Mouse (Mus musculus): ENCODE measurements at regions not wholly inside any gene's neighbourhood (a gene's known extent, or its start where the extent isn't known, plus 50 kb on each side); places are given as distances from the start of the nearest gene placed in this dataset.
"Not testable (repeated sequence)": the region's sequence is repeated elsewhere in the genome, so short reads cannot be mapped to it uniquely, and the experiment has no call there.

DNA sequence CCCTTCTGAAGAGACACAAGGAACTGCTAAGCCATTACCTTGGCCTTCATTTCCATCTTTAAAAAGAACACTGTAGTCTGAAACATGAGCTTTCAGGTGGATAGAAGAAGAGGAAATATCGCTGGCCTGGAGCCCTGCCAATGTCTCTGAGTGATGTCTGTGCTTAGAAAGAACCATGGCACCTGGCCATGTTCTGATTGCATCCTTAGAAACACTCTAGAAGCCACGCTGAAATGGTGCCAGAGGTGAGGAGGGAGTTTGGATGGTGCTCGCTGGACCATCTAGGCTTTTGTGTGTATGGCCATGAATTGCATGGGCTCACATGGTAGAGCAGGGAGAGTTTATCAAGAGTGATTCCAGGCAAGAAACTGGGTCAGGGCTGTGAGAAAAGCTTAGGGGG is 207.4 kb downstream of the Diras2 start:
- Histone ChIP-seq H3K27ac (ENCODE audit: low read length) (no peak overlapping the region), H3K4me3 (ENCODE audit: low read depth, low read length) (no peak overlapping the region), H3K9me3 (replicated peaks; ENCODE audit: control insufficient read depth, low read length) (no peaks in the 10 kb centered on the region), H3K4me2 (ENCODE audit: low read depth, low read length) (no peak overlapping the region), H3K4me1 (ENCODE audit: control insufficient read depth, low read depth, low read length) (no peaks in the 10 kb centered on the region), H3K27me3 (ENCODE audit: control insufficient read depth, insufficient read depth, low read depth, low read length) (no peaks in the 10 kb centered on the region), H3K36me3 (ENCODE audit: control insufficient read depth, insufficient read depth) (no peaks in the 10 kb centered on the region), H3K9ac (ENCODE audit: low read depth, low read length) (no peak overlapping the region)
- 43% methylated on average over 3 of the region's 3 CpGs for WGBS (ENCODE audit: insufficient replicate concordance)
- ATAC-seq (ENCODE audit: low read depth), result no peak

DNA sequence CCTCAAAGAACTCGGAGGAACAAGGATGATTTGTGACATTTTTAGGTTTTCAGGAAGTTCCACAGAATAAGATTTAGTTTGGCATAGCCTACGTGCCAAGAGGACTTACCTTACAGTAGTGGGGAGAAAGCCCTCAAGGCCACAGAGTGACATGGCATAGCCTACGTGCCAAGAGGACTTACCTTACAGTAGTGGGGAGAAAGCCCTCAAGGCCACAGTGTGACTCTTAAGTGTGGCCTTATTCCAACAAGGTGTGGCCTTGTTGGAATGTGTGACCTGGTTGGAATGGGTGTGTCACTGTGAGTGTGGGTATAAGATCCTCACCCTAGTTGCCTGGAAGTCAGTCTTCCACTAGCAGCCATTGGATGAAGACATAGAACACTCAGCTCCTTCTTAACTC is 206.7 kb downstream of the Diras2 start:
- H3K4me1 ChIP-seq (ENCODE audit: control insufficient read depth, low read depth, low read length); H3K27me3 ChIP-seq (ENCODE audit: control insufficient read depth, insufficient read depth, low read depth, low read length); H3K4me3 ChIP-seq (ENCODE audit: low read depth, low read length); H3K36me3 ChIP-seq (ENCODE audit: control insufficient read depth, insufficient read depth); ATAC-seq (ENCODE audit: low read depth); H3K27ac ChIP-seq (ENCODE audit: low read length); H3K9ac ChIP-seq (ENCODE audit: low read depth, low read length); H3K9me3 ChIP-seq (replicated peaks; ENCODE audit: control insufficient read depth, low read length); H3K4me2 ChIP-seq (ENCODE audit: low read depth, low read length): not testable (repeated sequence)
- WGBS (ENCODE audit: insufficient replicate concordance), result 48% methylated on average over 3 of the region's 3 CpGs

DNA sequence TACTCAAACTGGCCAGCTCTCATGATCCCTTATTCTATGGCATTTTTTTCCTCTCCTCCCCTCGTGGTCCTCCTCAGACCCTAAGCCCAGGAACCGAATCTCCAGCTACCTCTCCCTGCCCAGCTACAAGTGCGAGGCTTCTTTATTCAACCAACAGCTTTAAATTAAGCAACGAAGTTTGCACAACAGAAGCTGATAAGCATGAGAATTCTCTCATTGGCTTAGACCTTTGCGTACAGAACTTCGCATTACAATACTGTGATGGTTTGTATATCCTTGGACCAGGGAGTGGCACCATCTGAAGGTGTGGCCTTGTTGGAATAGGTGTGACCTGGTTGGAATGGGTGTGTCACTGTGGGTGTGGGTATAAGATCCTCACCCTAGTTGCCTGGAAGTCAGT is 205.4 kb downstream of the Diras2 start:
- not testable (repeated sequence) for H3K36me3 ChIP-seq (ENCODE audit: control insufficient read depth, insufficient read depth); H3K27me3 ChIP-seq (ENCODE audit: control insufficient read depth, insufficient read depth, low read depth, low read length); H3K9ac ChIP-seq (ENCODE audit: low read depth, low read length); ATAC-seq (ENCODE audit: low read depth); H3K4me2 ChIP-seq (ENCODE audit: low read depth, low read length); H3K27ac ChIP-seq (ENCODE audit: low read length); H3K9me3 ChIP-seq (replicated peaks; ENCODE audit: control insufficient read depth, low read length); H3K4me1 ChIP-seq (ENCODE audit: control insufficient read depth, low read depth, low read length); H3K4me3 ChIP-seq (ENCODE audit: low read depth, low read length)
- 67% methylated on average over 6 of the region's 6 CpGs for WGBS (ENCODE audit: insufficient replicate concordance)

DNA sequence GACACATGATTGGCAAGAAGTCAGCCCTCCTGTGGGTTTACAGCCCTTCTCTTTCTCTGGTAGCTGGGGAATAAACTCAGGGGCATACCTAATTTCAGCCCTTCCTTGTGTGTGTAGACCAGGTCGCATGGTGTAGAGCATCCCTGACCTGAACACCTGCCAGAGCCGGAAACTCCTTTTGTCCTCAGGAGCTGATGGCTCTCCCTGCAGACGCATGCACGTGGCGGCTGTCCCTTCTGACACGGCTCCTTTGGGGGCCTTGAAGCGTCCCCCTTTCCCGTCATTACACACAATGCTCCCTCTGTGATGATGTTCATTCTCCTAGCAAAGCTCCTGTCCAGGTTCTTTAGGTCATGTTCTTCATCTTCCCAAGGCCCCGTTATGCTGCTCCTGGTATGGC is 203.3 kb downstream of the Diras2 start:
- Histone ChIP-seq H3K4me1 (ENCODE audit: control insufficient read depth, low read depth, low read length) (no peaks in the 10 kb centered on the region), H3K27me3 (ENCODE audit: control insufficient read depth, insufficient read depth, low read depth, low read length) (no peaks in the 10 kb centered on the region), H3K9ac (ENCODE audit: low read depth, low read length) (no peak overlapping the region), H3K36me3 (ENCODE audit: control insufficient read depth, insufficient read depth) (no peaks in the 10 kb centered on the region), H3K4me3 (ENCODE audit: low read depth, low read length) (no peak overlapping the region), H3K27ac (ENCODE audit: low read length) (no peak overlapping the region), H3K4me2 (ENCODE audit: low read depth, low read length) (no peak overlapping the region), H3K9me3 (replicated peaks; ENCODE audit: control insufficient read depth, low read length) (no peaks in the 10 kb centered on the region)
- ATAC-seq (ENCODE audit: low read depth), result no peak
- WGBS (ENCODE audit: insufficient replicate concordance), result 74% methylated on average over 9 of the region's 9 CpGs

DNA sequence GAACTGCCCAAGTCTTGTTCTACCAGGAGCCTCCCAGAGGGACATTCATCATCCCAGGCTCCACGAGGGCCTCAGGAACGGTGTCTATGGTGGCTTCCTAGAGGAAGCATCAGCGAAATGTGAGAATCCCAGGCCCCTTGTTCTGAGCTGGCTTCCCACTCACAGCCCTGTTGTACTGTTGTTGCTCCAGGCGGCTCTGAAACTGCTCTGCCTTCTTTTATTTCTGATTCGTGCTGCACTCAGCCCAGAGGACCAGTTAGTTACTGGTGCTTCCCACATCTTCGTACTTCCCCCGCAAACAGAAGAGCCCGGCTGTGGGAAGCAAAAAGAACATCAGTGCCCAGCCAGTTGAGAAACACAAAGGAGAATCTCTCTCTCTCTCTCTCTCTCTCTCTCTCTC is 202.3 kb downstream of the Diras2 start:
- Histone ChIP-seq H3K4me3 (ENCODE audit: low read depth, low read length) (no peak overlapping the region), H3K4me2 (ENCODE audit: low read depth, low read length) (no peak overlapping the region), H3K9me3 (replicated peaks; ENCODE audit: control insufficient read depth, low read length) (no peaks in the 10 kb centered on the region), H3K36me3 (ENCODE audit: control insufficient read depth, insufficient read depth) (no peaks in the 10 kb centered on the region), H3K27ac (ENCODE audit: low read length) (no peak overlapping the region), H3K27me3 (ENCODE audit: control insufficient read depth, insufficient read depth, low read depth, low read length) (no peaks in the 10 kb centered on the region), H3K9ac (ENCODE audit: low read depth, low read length) (no peak overlapping the region), H3K4me1 (ENCODE audit: control insufficient read depth, low read depth, low read length) (no peaks in the 10 kb centered on the region)
- ATAC-seq (ENCODE audit: low read depth), result no peak
- 57% methylated on average over 8 of the region's 8 CpGs for WGBS (ENCODE audit: insufficient replicate concordance)

DNA sequence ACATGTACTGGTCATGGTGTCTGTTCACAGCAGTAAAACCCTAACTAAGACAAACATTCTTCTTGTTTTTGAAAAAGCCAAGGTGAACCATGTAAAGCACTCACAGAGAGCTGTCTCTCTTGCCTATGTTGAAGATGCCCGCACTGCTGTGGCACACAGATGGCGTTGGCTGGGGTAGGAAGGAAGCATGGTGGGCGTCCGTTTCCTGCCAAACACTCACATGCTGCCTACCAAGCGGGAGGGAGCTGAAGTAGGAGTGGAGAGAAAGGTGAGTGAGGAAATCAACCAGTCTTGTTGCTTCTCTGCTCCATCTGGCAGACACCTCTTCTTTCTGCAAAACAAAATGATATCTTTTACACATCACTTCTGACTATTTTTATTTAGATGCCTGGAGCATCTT is 200.0 kb downstream of the Diras2 start:
- no peaks in the 10 kb centered on the region for H3K9me3 ChIP-seq (replicated peaks; ENCODE audit: control insufficient read depth, low read length)
- no peaks in the 10 kb centered on the region for H3K27me3 ChIP-seq (ENCODE audit: control insufficient read depth, insufficient read depth, low read depth, low read length)
- no peak for ATAC-seq (ENCODE audit: low read depth)
- no peak overlapping the region for H3K9ac ChIP-seq (ENCODE audit: low read depth, low read length)
- H3K4me3 ChIP-seq (ENCODE audit: low read depth, low read length), result no peak overlapping the region
- H3K27ac ChIP-seq (ENCODE audit: low read length), result no peak overlapping the region
- H3K4me2 ChIP-seq (ENCODE audit: low read depth, low read length), result no peak overlapping the region
- H3K4me1 ChIP-seq (ENCODE audit: control insufficient read depth, low read depth, low read length), result no peaks in the 10 kb centered on the region
- 34% methylated on average over 5 of the region's 5 CpGs for WGBS (ENCODE audit: insufficient replicate concordance)
- no peaks in the 10 kb centered on the region for H3K36me3 ChIP-seq (ENCODE audit: control insufficient read depth, insufficient read depth)

DNA sequence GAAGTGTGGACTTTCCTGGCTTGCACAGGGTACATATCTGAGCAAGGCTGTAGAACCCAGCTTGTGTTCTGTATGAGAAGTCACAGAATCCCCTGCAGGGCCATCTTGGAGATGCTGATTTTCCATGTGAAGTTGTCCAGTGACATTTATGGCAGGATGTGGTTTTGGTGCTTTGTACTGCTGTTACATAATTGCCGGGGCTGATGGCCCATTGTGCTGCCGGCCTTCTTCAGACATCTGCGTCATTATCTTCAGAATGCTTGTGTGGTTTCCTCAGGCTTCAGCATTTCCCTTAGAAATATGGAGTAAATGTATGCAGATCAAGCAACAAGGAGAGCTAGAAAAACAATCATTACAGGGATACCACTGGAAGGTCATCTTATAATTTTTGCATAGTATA is 196.1 kb downstream of the Diras2 start:
- Histone ChIP-seq H3K9ac (ENCODE audit: low read depth, low read length) (no peak overlapping the region), H3K9me3 (replicated peaks; ENCODE audit: control insufficient read depth, low read length) (no peaks in the 10 kb centered on the region), H3K27ac (ENCODE audit: low read length) (no peak overlapping the region), H3K27me3 (ENCODE audit: control insufficient read depth, insufficient read depth, low read depth, low read length) (no peaks in the 10 kb centered on the region), H3K4me2 (ENCODE audit: low read depth, low read length) (no peak overlapping the region), H3K4me3 (ENCODE audit: low read depth, low read length) (no peak overlapping the region), H3K4me1 (ENCODE audit: control insufficient read depth, low read depth, low read length) (no peaks in the 10 kb centered on the region), H3K36me3 (ENCODE audit: control insufficient read depth, insufficient read depth) (no peaks in the 10 kb centered on the region)
- 3% methylated on average over 3 of the region's 3 CpGs for WGBS (ENCODE audit: insufficient replicate concordance)
- no peak for ATAC-seq (ENCODE audit: low read depth)

DNA sequence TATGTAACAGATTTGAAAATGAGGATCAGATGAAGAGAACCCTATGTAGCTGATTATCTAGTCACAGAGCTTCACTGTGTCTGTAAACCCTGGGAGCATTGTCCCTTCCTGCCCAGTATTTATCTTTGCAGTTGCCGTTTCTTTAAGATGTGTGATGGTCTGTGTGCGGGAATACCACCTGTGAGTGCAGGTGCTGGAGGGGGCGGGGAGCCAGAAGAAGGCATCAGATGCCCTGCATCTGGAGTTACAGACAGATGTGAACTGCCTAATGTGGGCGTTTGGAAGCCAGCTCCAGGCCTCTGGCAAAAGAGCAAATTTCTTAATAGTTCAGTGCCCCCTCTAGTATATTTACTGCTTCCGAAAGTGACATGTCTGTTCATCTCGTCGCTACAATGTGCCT is 193.1 kb downstream of the Diras2 start:
- no peaks in the 10 kb centered on the region for H3K27me3 ChIP-seq (ENCODE audit: control insufficient read depth, insufficient read depth, low read depth, low read length)
- H3K4me2 ChIP-seq (ENCODE audit: low read depth, low read length), result no peak overlapping the region
- H3K9ac ChIP-seq (ENCODE audit: low read depth, low read length), result no peak overlapping the region
- H3K4me3 ChIP-seq (ENCODE audit: low read depth, low read length), result no peak overlapping the region
- no peak for ATAC-seq (ENCODE audit: low read depth)
- H3K4me1 ChIP-seq (ENCODE audit: control insufficient read depth, low read depth, low read length), result no peaks in the 10 kb centered on the region
- no peak overlapping the region for H3K27ac ChIP-seq (ENCODE audit: low read length)
- WGBS (ENCODE audit: insufficient replicate concordance), result 53% methylated on average over 7 of the region's 7 CpGs
- H3K36me3 ChIP-seq (ENCODE audit: control insufficient read depth, insufficient read depth), result no peaks in the 10 kb centered on the region
- no peaks in the 10 kb centered on the region for H3K9me3 ChIP-seq (replicated peaks; ENCODE audit: control insufficient read depth, low read length)

DNA sequence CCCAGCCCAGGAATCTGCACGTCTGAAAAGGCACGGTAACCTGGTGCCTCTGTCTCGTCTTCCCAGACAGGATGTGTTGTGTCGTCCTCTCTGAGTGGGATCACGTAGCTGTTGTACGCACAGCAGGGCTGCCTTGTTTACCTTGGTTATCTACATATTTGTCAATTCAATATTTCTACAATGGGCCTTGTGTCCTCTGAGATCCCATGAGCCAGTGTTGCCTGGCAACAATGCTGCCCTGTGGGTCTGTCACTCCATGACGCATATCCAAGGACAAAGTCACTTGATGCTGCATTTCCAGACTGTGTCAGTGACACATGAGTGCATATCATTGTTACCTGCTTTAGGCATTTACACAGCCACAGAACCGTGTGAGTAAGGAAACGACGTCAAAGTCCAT is 191.9 kb downstream of the Diras2 start:
- H3K9ac ChIP-seq (ENCODE audit: low read depth, low read length), result no peak overlapping the region
- ATAC-seq (ENCODE audit: low read depth), result no peak
- no peaks in the 10 kb centered on the region for H3K27me3 ChIP-seq (ENCODE audit: control insufficient read depth, insufficient read depth, low read depth, low read length)
- no peak overlapping the region for H3K27ac ChIP-seq (ENCODE audit: low read length)
- no peak overlapping the region for H3K4me3 ChIP-seq (ENCODE audit: low read depth, low read length)
- H3K4me2 ChIP-seq (ENCODE audit: low read depth, low read length), result no peak overlapping the region
- H3K4me1 ChIP-seq (ENCODE audit: control insufficient read depth, low read depth, low read length), result no peaks in the 10 kb centered on the region
- no peaks in the 10 kb centered on the region for H3K9me3 ChIP-seq (replicated peaks; ENCODE audit: control insufficient read depth, low read length)
- WGBS (ENCODE audit: insufficient replicate concordance), result 63% methylated on average over 10 of the region's 10 CpGs
- no peaks in the 10 kb centered on the region for H3K36me3 ChIP-seq (ENCODE audit: control insufficient read depth, insufficient read depth)

DNA sequence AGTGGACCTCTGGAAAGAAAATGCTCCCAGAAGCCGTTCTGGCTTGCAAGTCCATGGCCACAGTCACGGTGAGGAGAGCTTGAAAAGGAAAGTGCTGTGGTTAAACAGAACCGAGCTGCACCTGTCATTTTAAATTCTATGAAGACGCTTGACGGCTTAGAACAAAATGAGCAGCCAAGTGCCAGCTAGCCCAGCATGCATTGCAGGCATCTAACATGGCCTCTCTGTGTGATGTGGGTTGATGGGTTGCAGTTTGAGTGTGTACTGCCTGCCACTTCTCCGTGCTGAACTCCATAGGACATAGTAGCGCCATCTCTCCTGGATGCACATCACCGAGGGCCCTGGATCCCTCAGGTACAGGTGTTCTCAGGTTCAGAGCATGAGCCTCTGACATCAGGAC is 189.1 kb downstream of the Diras2 start:
- Histone ChIP-seq H3K4me3 (ENCODE audit: low read depth, low read length) (no peak overlapping the region), H3K27me3 (ENCODE audit: control insufficient read depth, insufficient read depth, low read depth, low read length) (no peaks in the 10 kb centered on the region), H3K9me3 (replicated peaks; ENCODE audit: control insufficient read depth, low read length) (no peaks in the 10 kb centered on the region), H3K36me3 (ENCODE audit: control insufficient read depth, insufficient read depth) (no peaks in the 10 kb centered on the region), H3K9ac (ENCODE audit: low read depth, low read length) (no peak overlapping the region), H3K4me2 (ENCODE audit: low read depth, low read length) (no peak overlapping the region), H3K27ac (ENCODE audit: low read length) (no peak overlapping the region), H3K4me1 (ENCODE audit: control insufficient read depth, low read depth, low read length) (no peaks in the 10 kb centered on the region)
- no peak for ATAC-seq (ENCODE audit: low read depth)
- WGBS (ENCODE audit: insufficient replicate concordance), result 60% methylated on average over 8 of the region's 8 CpGs
